Comparison of ENCODE assay signal across 30 mouse cellular contexts in the genomic region with DNA sequence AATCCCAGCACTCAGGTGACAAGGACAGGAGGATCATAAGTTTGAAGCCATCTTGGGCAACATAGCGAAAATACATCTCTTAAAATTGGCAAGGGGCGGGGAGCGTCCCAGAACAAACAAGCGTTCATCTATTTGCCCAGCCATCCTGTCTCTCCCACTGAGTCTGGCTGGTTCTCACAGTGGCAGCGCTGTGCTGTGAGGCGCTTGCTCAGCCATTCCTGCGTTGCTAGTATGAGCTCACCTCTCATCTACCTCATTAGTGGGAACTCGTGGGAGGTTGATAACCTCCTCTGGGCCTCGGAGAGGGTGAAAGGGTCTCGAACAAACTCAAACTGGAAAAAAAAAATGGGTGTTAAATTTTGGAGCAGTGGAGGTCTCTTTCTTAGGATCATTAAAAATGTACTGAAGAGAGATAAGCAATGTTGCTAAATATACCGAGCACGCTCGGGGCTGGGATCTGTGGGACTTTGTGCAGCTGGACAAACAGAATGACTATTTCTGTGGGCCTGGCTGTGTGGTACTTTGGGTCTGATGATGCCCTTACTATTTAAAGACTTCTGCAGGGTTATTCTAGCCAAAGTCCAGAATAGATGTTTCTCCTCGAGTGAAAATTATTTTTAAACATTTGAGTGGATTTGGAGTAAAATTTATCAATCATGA. TPM values are rescaled to one million over a fixed set of nuclear protein-coding genes. Genes with fewer than 3 reads are reported as not detected.
DNase-seq lines count a peak whose midpoint lies in the region; ATAC-seq and TF ChIP-seq lines count a peak whose summit lies in the region.
"Had no signal": no experiment of that assay in that cellular context is flagged by ENCODE, and none has a peak within 500 bp of the region (broad histone marks: within the 10 kb centered on the region; RNA-seq: fewer than 3 reads in every experiment).

No protein-coding gene starts in this region.

- no peak overlapping the region; the same call in 1 of the 2 replicates for H3K9ac ChIP-seq in heart, adult 2 months (ENCODE audit: low read depth, low read length)
- no peak overlapping the region for H3K9ac ChIP-seq in heart, embryonic 14.5 days (ENCODE audit: low read length)
- H3K9ac ChIP-seq in heart, embryonic 15.5 days, result no peak overlapping the region
- H3K9ac ChIP-seq in intestine, embryonic 16.5 days (ENCODE audit: low read depth, low read length), result no peak overlapping the region
- H3K9ac ChIP-seq: embryonic facial prominence, embryonic 12.5 days; limb, embryonic 15.5 days; liver, embryonic 15.5 days; lung, embryonic 14.5 days; midbrain, embryonic 15.5 days had no signal

- no peaks in the 10 kb centered on the region for H3K36me3 ChIP-seq in heart, adult 2 months (ENCODE audit: control insufficient read depth, insufficient read depth, low read length)
- no peaks in the 10 kb centered on the region for H3K36me3 ChIP-seq in heart, embryonic 14.5 days (ENCODE audit: control insufficient read depth, insufficient read depth, low read length)
- no peaks in the 10 kb centered on the region for H3K36me3 ChIP-seq in heart, embryonic 10.5 days
- no peaks in the 10 kb centered on the region for H3K36me3 ChIP-seq in heart, embryonic 15.5 days
- H3K36me3 ChIP-seq in intestine, embryonic 16.5 days (ENCODE audit: control insufficient read depth, insufficient read depth, low read length), result no peaks in the 10 kb centered on the region
- H3K36me3 ChIP-seq: embryonic facial prominence, embryonic 12.5 days; hindbrain, embryonic 10.5 days; limb, embryonic 10.5 days; limb, embryonic 15.5 days; liver, embryonic 15.5 days; midbrain, embryonic 10.5 days; midbrain, embryonic 15.5 days had no signal

- H3K4me3 ChIP-seq in heart, adult 2 months, result no peak overlapping the region
- no peak overlapping the region for H3K4me3 ChIP-seq in heart, embryonic 14.5 days (ENCODE audit: control insufficient read depth in 1 of 2, insufficient read depth in 1 of 2, low read depth in 1 of 2, low read length in 2 of 2)
- no peak overlapping the region for H3K4me3 ChIP-seq in heart, embryonic 10.5 days
- H3K4me3 ChIP-seq in heart, embryonic 15.5 days, result no peak overlapping the region
- no peak overlapping the region for H3K4me3 ChIP-seq in intestine, embryonic 16.5 days (ENCODE audit: low read length)
- H3K4me3 ChIP-seq: embryonic facial prominence, embryonic 12.5 days; hindbrain, embryonic 10.5 days; limb, embryonic 10.5 days; limb, embryonic 15.5 days; liver, embryonic 15.5 days; midbrain, embryonic 10.5 days; midbrain, embryonic 15.5 days had no signal

- WGBS in heart, adult 2 months, result 45% methylated on average over 14 of the region's 14 CpGs
- WGBS in heart, embryonic 14.5 days, result 32% methylated on average over 14 of the region's 14 CpGs
- 44% methylated on average over 14 of the region's 14 CpGs for WGBS in heart, embryonic 10.5 days
- WGBS in heart, embryonic 15.5 days, result 37% methylated on average over 14 of the region's 14 CpGs
- WGBS in intestine, embryonic 16.5 days, result 53% methylated on average over 14 of the region's 14 CpGs

- no peaks in the 10 kb centered on the region for H3K79me2 ChIP-seq in heart, adult 2 months (replicated peaks; ENCODE audit: control insufficient read depth, insufficient read depth, low read length)

- no peak for TF ChIP-seq POLR2A in heart, adult 2 months (IDR thresholded peaks at IDR 0.05; ENCODE audit: insufficient read depth, low read depth, low read length)

- H3K27ac ChIP-seq in heart, adult 2 months, result peak overlapping the region; percentile 10; the same call in 1 of the 2 replicates
- H3K27ac ChIP-seq in heart, embryonic 14.5 days (replicated peaks in 1 of 2; ENCODE audit: control insufficient read depth in 1 of 2, insufficient read depth in 1 of 2, low read depth in 2 of 2, low read length in 2 of 2), result peak overlapping the region; percentile 28 to 46; a peak in 3 of 4 replicates
- no peak overlapping the region for H3K27ac ChIP-seq in heart, embryonic 10.5 days
- H3K27ac ChIP-seq in heart, embryonic 15.5 days, result peak overlapping the region; percentile 43; the same call in 1 of the 2 replicates
- H3K27ac ChIP-seq in intestine, embryonic 16.5 days (ENCODE audit: low read length), result no peak overlapping the region
- H3K27ac ChIP-seq: embryonic facial prominence, embryonic 12.5 days; hindbrain, embryonic 10.5 days; limb, embryonic 10.5 days; limb, embryonic 15.5 days; liver, embryonic 15.5 days; midbrain, embryonic 10.5 days; midbrain, embryonic 15.5 days had no signal

- DNase-seq in heart, adult 2 months, result no peak
- no peak for DNase-seq in heart, postnatal 36 days
- DNase-seq in heart, embryonic 10.5 days (ENCODE audit: low spot score), result no peak
- no peak for DNase-seq in adipocyte (ENCODE audit: low spot score)
- DNase-seq in thymus, postnatal 10 days (ENCODE audit: low spot score in 2 of 2), result no peak
- DNase-seq: adrenal gland, postnatal 14 days; cerebellum, adult 11-12 months; cerebellum, adult 9-11 months; embryo, embryonic 11 days; gastrocnemius, postnatal 36 days; kidney, adult 11 months; kidney, postnatal 14 days; layer of hippocampus, adult 9-11 months; lung, embryonic 14.5 days; lung, postnatal 14 days; right cerebral cortex, adult 18-20 months; spleen, adult 18-20 months; thymus, postnatal 14 days had no signal

- TF ChIP-seq CTCF in heart, adult 2 months (IDR thresholded peaks at IDR 0.05), result no peak

- no peaks in the 10 kb centered on the region for H3K27me3 ChIP-seq in heart, adult 2 months (ENCODE audit: control insufficient read depth, insufficient read depth, low read length)
- no peaks in the 10 kb centered on the region for H3K27me3 ChIP-seq in heart, embryonic 14.5 days (ENCODE audit: control insufficient read depth, insufficient read depth, low read length)
- no peaks in the 10 kb centered on the region for H3K27me3 ChIP-seq in heart, embryonic 10.5 days (ENCODE audit: insufficient read depth, poor library complexity, severe bottlenecking)
- no peaks in the 10 kb centered on the region for H3K27me3 ChIP-seq in heart, embryonic 15.5 days
- H3K27me3 ChIP-seq in intestine, embryonic 16.5 days (replicated peaks; ENCODE audit: control insufficient read depth, insufficient read depth, low read length), result no peaks in the 10 kb centered on the region
- H3K27me3 ChIP-seq: embryonic facial prominence, embryonic 12.5 days; limb, embryonic 15.5 days; liver, embryonic 15.5 days; midbrain, embryonic 15.5 days; Patski had no signal

- H3K4me1 ChIP-seq in heart, adult 2 months (ENCODE audit: control insufficient read depth, insufficient read depth, low read length), result peaks cover 3% of the 10 kb centered on the region
- H3K4me1 ChIP-seq in heart, embryonic 14.5 days (ENCODE audit: control insufficient read depth in 2 of 2, insufficient read depth in 2 of 2, low read length in 2 of 2), result peaks cover 13 to 20% of the 10 kb centered on the region in 2 experiments
- H3K4me1 ChIP-seq in heart, embryonic 10.5 days, result 0 out of 2 replicates have a peak, but pooled peaks cover 5% of the 10 kb centered on the region
- peaks cover 19% of the 10 kb centered on the region; the same call in 1 of the 2 replicates for H3K4me1 ChIP-seq in heart, embryonic 15.5 days (replicated peaks)
- H3K4me1 ChIP-seq in intestine, embryonic 16.5 days (ENCODE audit: control insufficient read depth, insufficient read depth, low read length), result peaks cover 3% of the 10 kb centered on the region; the same call in 1 of the 2 replicates
- H3K4me1 ChIP-seq: liver, embryonic 15.5 days; midbrain, embryonic 15.5 days had no signal

- ATAC-seq in heart, embryonic 14.5 days (ENCODE audit: insufficient number of reproducible peaks, insufficient read depth, low FRiP score, low read depth), result no peak
- no peak; the same call in 1 of the 2 replicates for ATAC-seq in heart, embryonic 15.5 days (replicated peaks; ENCODE audit: insufficient number of reproducible peaks, insufficient read depth, low FRiP score, low read depth)
- peak; percentile 72; the same call in 1 of the 2 replicates for ATAC-seq in intestine, embryonic 16.5 days
- ATAC-seq: hindbrain, embryonic 16.5 days; midbrain, embryonic 15.5 days; Patski had no signal

- H3K9me3 ChIP-seq in heart, embryonic 14.5 days (ENCODE audit: control insufficient read depth, low read length), result no peaks in the 10 kb centered on the region
- H3K9me3 ChIP-seq in heart, embryonic 10.5 days, result no peaks in the 10 kb centered on the region
- no peaks in the 10 kb centered on the region for H3K9me3 ChIP-seq in heart, embryonic 15.5 days (replicated peaks)
- H3K9me3 ChIP-seq in intestine, embryonic 16.5 days (ENCODE audit: control insufficient read depth, low read length), result no peaks in the 10 kb centered on the region
- H3K9me3 ChIP-seq: embryonic facial prominence, embryonic 12.5 days; hindbrain, embryonic 10.5 days; limb, embryonic 10.5 days; limb, embryonic 15.5 days; liver, embryonic 15.5 days; midbrain, embryonic 10.5 days; midbrain, embryonic 15.5 days had no signal

- no peak for TF ChIP-seq EP300 in heart, adult 2 months (IDR thresholded peaks at IDR 0.05; ENCODE audit: insufficient read depth, low read depth, low read length)

- intact Hi-C loops in heart, adult 2 months (cut with DNase I), result no loop called here
- intact Hi-C loops in heart, postnatal 36 days (cut with DNase I), result no loop called here

- H3K4me2 ChIP-seq in heart, embryonic 14.5 days (ENCODE audit: low read length), result peak overlapping the region; percentile 31
- peak overlapping the region; percentile 19 for H3K4me2 ChIP-seq in heart, embryonic 15.5 days
- no peak overlapping the region for H3K4me2 ChIP-seq in intestine, embryonic 16.5 days (ENCODE audit: low read depth, low read length)
- H3K4me2 ChIP-seq: embryonic facial prominence, embryonic 12.5 days; limb, embryonic 15.5 days; liver, embryonic 15.5 days; lung, embryonic 14.5 days; midbrain, embryonic 15.5 days had no signal

RNA-seq across cellular contexts. Expression of gene Bach1, which starts 54.5 kb away (rescaled TPM):
- total RNA-seq in heart, adult 2 months (2021), result 10 to 100 TPM; 26.4 to 27.9 TPM
- 8.3 and 11.1 TPM in 2 replicates for polyA plus RNA-seq in heart, adult 2 months (2012; rRNA removed)
- total RNA-seq in heart, postnatal 36 days (2021), result 10 to 100 TPM; 31.3 to 33.1 TPM
- 7.8 and 11.8 TPM in 2 replicates for polyA plus RNA-seq in heart, embryonic 14.5 days (2014; fragmentation: Nextera tagmentation; extraction: Ambion mirVana)
- 8.5 and 9.4 TPM in 2 replicates for polyA plus RNA-seq in heart, embryonic 10.5 days (2016; fragmentation: Nextera tagmentation; extraction: Ambion mirVana)
- polyA plus RNA-seq in heart, embryonic 15.5 days (2015; fragmentation: Nextera tagmentation; extraction: Ambion mirVana), result 8.1 and 10.2 TPM in 2 replicates
- polyA plus RNA-seq in intestine, embryonic 16.5 days (2015; fragmentation: Nextera tagmentation; extraction: Ambion mirVana), result 16.6 and 18.2 TPM in 2 replicates

Comparison
In these comparisons a context has a peak if more than half of its experiments do, and no peak if none do; other contexts are left out.
1. H3K27ac ChIP-seq: peak in heart, adult 2 months (single experiment), heart, embryonic 14.5 days (2 of 2) and heart, embryonic 15.5 days (single experiment); none in heart, embryonic 10.5 days (single experiment) and intestine, embryonic 16.5 days (single experiment).